ENCODE assay signal across 8 mouse cellular contexts in the genomic region with DNA sequence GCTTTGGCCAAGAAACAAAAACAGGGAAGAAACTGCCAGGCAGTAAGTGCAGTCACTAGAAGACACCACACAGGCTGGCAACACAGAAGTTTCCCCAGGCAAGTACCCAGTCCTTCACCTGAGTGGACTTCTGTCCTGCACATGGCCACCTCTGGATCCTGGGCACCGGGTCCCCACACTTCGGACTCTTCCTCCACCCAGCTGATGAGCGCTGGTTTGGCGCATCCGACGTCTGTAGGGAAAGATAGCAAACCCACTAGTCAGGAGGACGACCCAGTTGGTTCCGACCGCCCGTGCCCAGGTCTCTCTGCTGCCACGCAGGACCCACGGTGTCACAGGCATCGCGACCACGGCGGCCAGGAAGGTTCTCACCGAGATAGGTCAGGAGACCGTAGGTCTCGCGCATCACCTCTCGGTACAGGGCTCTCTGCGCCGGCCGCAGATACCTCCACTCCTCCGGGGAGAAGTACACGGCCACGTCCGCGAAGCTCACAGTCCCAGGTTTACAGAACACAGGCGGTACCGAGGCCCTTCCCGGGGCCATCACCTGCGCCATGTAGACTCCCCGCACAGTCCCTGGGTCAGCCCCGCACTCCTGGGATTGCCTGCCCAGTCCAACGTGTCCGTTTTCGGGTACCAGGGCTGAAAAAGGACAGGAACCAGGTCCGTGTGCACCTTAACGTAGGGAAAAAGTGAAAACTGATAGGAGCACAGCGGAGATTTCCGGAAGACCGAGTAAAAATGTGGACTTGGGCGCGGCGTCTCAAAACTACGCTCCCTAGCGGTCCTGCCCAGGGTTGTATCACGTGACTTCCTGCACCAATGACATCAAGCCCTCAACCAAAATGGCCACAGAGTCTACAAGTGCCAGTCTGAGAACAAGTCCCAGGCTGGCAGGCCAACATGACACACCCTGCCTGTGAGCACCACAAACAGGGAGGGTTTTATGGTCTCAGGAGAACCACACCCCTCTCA. TPM values are rescaled to one million over a fixed set of nuclear protein-coding genes. Genes with fewer than 3 reads are reported as not detected.
DNase-seq lines count a peak whose midpoint lies in the region; ATAC-seq and TF ChIP-seq lines count a peak whose summit lies in the region.
"Not testable (repeated sequence)": the region's sequence is repeated elsewhere in the genome, so short reads cannot be mapped to it uniquely, and the experiment has no call there.

Zfp747 (minus strand) TSS at position 780 of the 975 bp plus-strand sequence.

- peak; percentile 95 for DNase-seq in c-Kit-negative CD71-positive TER-119-positive erythroid progenitor cells, embryonic 14.5 days (ENCODE audit: low read depth, low spot score)
- DNase-seq in fibroblast of lung, adult 2 months (ENCODE audit: low read depth), result peak; percentile 93
- DNase-seq in kidney, postnatal 25 days, result peak; percentile 96 to 99
- peak; percentile 95 to 97 (median 96) for DNase-seq in liver, embryonic 14.5 days (ENCODE audit: low read depth in 3 of 3, low spot score in 3 of 3)
- DNase-seq in neural tube, embryonic 11.5 days (ENCODE audit: low spot score), result peak; percentile 89
- peak; percentile 95 for DNase-seq in stomach, postnatal 0 days (ENCODE audit: low spot score)

- H3K4me1 ChIP-seq in heart, embryonic 15.5 days (replicated peaks); neural tube, embryonic 11.5 days (ENCODE audit: control insufficient read depth, insufficient read depth, low read length); stomach, postnatal 0 days (replicated peaks; ENCODE audit: control insufficient read depth, insufficient read depth): not testable (repeated sequence)
- peaks cover 6 to 15% of the 10 kb centered on the region in 2 experiments for H3K4me1 ChIP-seq in liver, embryonic 14.5 days (replicated peaks; ENCODE audit: control insufficient read depth in 2 of 2, insufficient read depth in 2 of 2, low read length in 1 of 2)

- peak within 1 kb of the TSS; percentile 82 for H3K9ac ChIP-seq in heart, embryonic 15.5 days
- peak within 1 kb of the TSS; percentile 82 for H3K9ac ChIP-seq in liver, embryonic 14.5 days (replicated peaks)
- H3K9ac ChIP-seq in neural tube, embryonic 11.5 days (ENCODE audit: low read length), result peak within 1 kb of the TSS; percentile 75
- peak within 1 kb of the TSS; percentile 77 for H3K9ac ChIP-seq in stomach, postnatal 0 days (ENCODE audit: low read length)

- H3K9me3 ChIP-seq in heart, embryonic 15.5 days (replicated peaks); liver, embryonic 14.5 days (ENCODE audit: control insufficient read depth, low read length); neural tube, embryonic 11.5 days (ENCODE audit: control insufficient read depth, low read length); stomach, postnatal 0 days (ENCODE audit: control insufficient read depth, low read length): not testable (repeated sequence)

- under 1% methylated on average over 49 of the region's 49 CpGs for WGBS in heart, embryonic 15.5 days
- WGBS in liver, embryonic 14.5 days (ENCODE audit: insufficient replicate concordance), result 1% methylated on average over 48 of the region's 49 CpGs
- WGBS in neural tube, embryonic 11.5 days, result 2% methylated on average over 49 of the region's 49 CpGs
- 1% methylated on average over 45 of the region's 49 CpGs for WGBS in stomach, postnatal 0 days

- H3K36me3 ChIP-seq in heart, embryonic 15.5 days; liver, embryonic 14.5 days (replicated peaks; ENCODE audit: control insufficient read depth, insufficient read depth, low read depth); neural tube, embryonic 11.5 days (ENCODE audit: control insufficient read depth, insufficient read depth, low read length); stomach, postnatal 0 days (ENCODE audit: control insufficient read depth, insufficient read depth, low read length): not testable (repeated sequence)

- H3K27ac ChIP-seq in heart, embryonic 15.5 days, result peak within 1 kb of the TSS; percentile 69
- H3K27ac ChIP-seq in liver, embryonic 14.5 days; neural tube, embryonic 11.5 days (ENCODE audit: low read depth, low read length): not testable (repeated sequence)
- peak within 1 kb of the TSS; percentile 82; the same call in 1 of the 2 replicates for H3K27ac ChIP-seq in stomach, postnatal 0 days (replicated peaks)

- not testable (repeated sequence) for TF ChIP-seq EP300 in liver, embryonic 14.5 days (IDR thresholded peaks at IDR 0.05; ENCODE audit: low read depth); stomach, postnatal 0 days (optimal IDR thresholded peaks at IDR 0.05)

- H3K27me3 ChIP-seq in heart, embryonic 15.5 days; liver, embryonic 14.5 days (ENCODE audit: control insufficient read depth, insufficient read depth, low read length); neural tube, embryonic 11.5 days (ENCODE audit: control insufficient read depth, insufficient read depth, low read length); stomach, postnatal 0 days (ENCODE audit: control insufficient read depth, insufficient read depth, low read length): not testable (repeated sequence)

- ATAC-seq in CD4-positive, CD25-positive, alpha-beta regulatory T cell, adult 4 months, result peak; percentile 98
- peak; percentile 93 for ATAC-seq in heart, embryonic 15.5 days (replicated peaks; ENCODE audit: insufficient number of reproducible peaks, insufficient read depth, low FRiP score, low read depth)
- ATAC-seq in liver, embryonic 14.5 days (ENCODE audit: insufficient read depth), result peak; percentile 96
- peak; percentile 95 for ATAC-seq in neural tube, embryonic 11.5 days (ENCODE audit: insufficient read depth, low FRiP score, low TSS enrichment)
- ATAC-seq in stomach, postnatal 0 days (ENCODE audit: low FRiP score, low TSS enrichment), result peak; percentile 97

- peak; percentile 86 for TF ChIP-seq CTCF in liver, embryonic 14.5 days (IDR thresholded peaks at IDR 0.05; ENCODE audit: low read depth)
- TF ChIP-seq CTCF in stomach, postnatal 0 days (IDR thresholded peaks at IDR 0.05; ENCODE audit: low read depth), result peak; percentile 80

- H3K4me2 ChIP-seq in heart, embryonic 15.5 days, result peak within 1 kb of the TSS; percentile 77
- H3K4me2 ChIP-seq in liver, embryonic 14.5 days (ENCODE audit: low read depth), result peak within 1 kb of the TSS; percentile 76
- H3K4me2 ChIP-seq in neural tube, embryonic 11.5 days (ENCODE audit: low read depth), result peak within 1 kb of the TSS; percentile 75
- peak within 1 kb of the TSS; percentile 74 for H3K4me2 ChIP-seq in stomach, postnatal 0 days (replicated peaks; ENCODE audit: low read depth)

- H3K4me3 ChIP-seq in heart, embryonic 15.5 days, result peak within 1 kb of the TSS; percentile 86
- H3K4me3 ChIP-seq in liver, embryonic 14.5 days (ENCODE audit: insufficient read depth in 1 of 2, low read depth in 2 of 2, low read length in 2 of 2), result peak within 1 kb of the TSS; percentile 76 to 77
- H3K4me3 ChIP-seq in neural tube, embryonic 11.5 days (ENCODE audit: low read depth, low read length), result peak within 1 kb of the TSS; percentile 69
- peak within 1 kb of the TSS; percentile 67 for H3K4me3 ChIP-seq in stomach, postnatal 0 days (ENCODE audit: low read depth, low read length)

RNA-seq across cellular contexts. Expression of gene Zfp747, which starts in this region (rescaled TPM):
- polyA plus RNA-seq in CD4-positive, CD25-positive, alpha-beta regulatory T cell, adult 4 months (2017; shearing (Covaris generic)), result 10 to 100 TPM; 12.7 to 17.6 TPM
- polyA plus RNA-seq in heart, embryonic 15.5 days (2015; fragmentation: Nextera tagmentation; extraction: Ambion mirVana), result 4.6 and 5.6 TPM in 2 replicates
- 1.2 and 1.9 TPM in 2 replicates for polyA plus RNA-seq in liver, embryonic 14.5 days (2012; rRNA removed)
- 1.2 and 1.8 TPM in 2 replicates for polyA plus RNA-seq in liver, embryonic 14.5 days (2014; fragmentation: Nextera tagmentation; extraction: Ambion mirVana)
- polyA plus RNA-seq in neural tube, embryonic 11.5 days (2014; fragmentation: Nextera tagmentation; extraction: Ambion mirVana), result 9.4 and 9.8 TPM in 2 replicates
- polyA plus RNA-seq in stomach, postnatal 0 days (2015; fragmentation: Nextera tagmentation; extraction: Ambion mirVana), result 4.9 and 5.4 TPM in 2 replicates
